Mouse (Mus musculus): ENCODE data around the gene Rab17. TPM values are rescaled to one million over a fixed set of nuclear protein-coding genes. Genes with fewer than 3 reads are reported as not detected.

Rab17 gene
- polyA plus RNA-seq (2012; rRNA removed) = 34.4 and 35.9 TPM in 2 replicates

- 22% methylated on average over 9 of the region's 9 CpGs for WGBS
Measured at GRCm38 (mm10) chr1:90969347-90969784, at the start of gene Rab17. Gene Rab17, minus strand, starts transcription at chr1:90969661.

GRCm38 (mm10) chr1:91017111-91017758, 47.8 kb upstream of the Rab17 start:
- DNase-seq = peak; percentile 71
- H3K27ac ChIP-seq (ENCODE audit: insufficient read depth, low read depth, low read length) = peak overlapping the region; percentile 70

More at GRCm38 (mm10) chr1:90969347-90969784, at the start of gene Rab17:
- Histone ChIP-seq H3K4me3 (ENCODE audit: insufficient read depth, low read depth, low read length) (peak within 1 kb of the TSS; percentile 83), H3K36me3 (ENCODE audit: control insufficient read depth, insufficient read depth, low read length) (no peaks in the 10 kb centered on the region), H3K27me3 (replicated peaks; ENCODE audit: control insufficient read depth, insufficient read depth, low read length) (no peaks in the 10 kb centered on the region), H3K27ac (ENCODE audit: insufficient read depth, low read depth, low read length) (peak within 1 kb of the TSS; percentile 97), H3K4me1 (ENCODE audit: control insufficient read depth, insufficient read depth, low read length) (peaks cover 19% of the 10 kb centered on the region)
- DNase-seq = peak; percentile 88
- no peak for TF ChIP-seq POLR2A (IDR thresholded peaks at IDR 0.05; ENCODE audit: low read depth, low read length)
- TF ChIP-seq CTCF (conservative IDR thresholded peaks at IDR 0.05; ENCODE audit: insufficient read depth, insufficient read length, low read depth, low read length) = no peak

GRCm38 (mm10) chr1:91015571-91015970, 46.1 kb upstream of the Rab17 start:
- DNase-seq = peak; percentile 36
- WGBS = 54% methylated on average over 7 of the region's 7 CpGs
- Histone ChIP-seq H3K4me3 (ENCODE audit: insufficient read depth, low read depth, low read length) (no peak overlapping the region), H3K27ac (ENCODE audit: insufficient read depth, low read depth, low read length) (no peak overlapping the region), H3K36me3 (ENCODE audit: control insufficient read depth, insufficient read depth, low read length) (no peaks in the 10 kb centered on the region), H3K4me1 (ENCODE audit: control insufficient read depth, insufficient read depth, low read length) (no peaks in the 10 kb centered on the region), H3K27me3 (replicated peaks; ENCODE audit: control insufficient read depth, insufficient read depth, low read length) (no peaks in the 10 kb centered on the region)
- TF ChIP-seq CTCF (conservative IDR thresholded peaks at IDR 0.05; ENCODE audit: insufficient read depth, insufficient read length, low read depth, low read length) = no peak
- TF ChIP-seq POLR2A (IDR thresholded peaks at IDR 0.05; ENCODE audit: low read depth, low read length) = no peak

More at GRCm38 (mm10) chr1:91017111-91017758, 47.8 kb upstream of the Rab17 start:
- Histone ChIP-seq H3K4me3 (ENCODE audit: insufficient read depth, low read depth, low read length) (peak overlapping the region; percentile 5), H3K27me3 (replicated peaks; ENCODE audit: control insufficient read depth, insufficient read depth, low read length) (no peaks in the 10 kb centered on the region), H3K4me1 (ENCODE audit: control insufficient read depth, insufficient read depth, low read length) (no peaks in the 10 kb centered on the region), H3K36me3 (ENCODE audit: control insufficient read depth, insufficient read depth, low read length) (no peaks in the 10 kb centered on the region)
- TF ChIP-seq POLR2A (IDR thresholded peaks at IDR 0.05; ENCODE audit: low read depth, low read length) (no peak), CTCF (conservative IDR thresholded peaks at IDR 0.05; ENCODE audit: insufficient read depth, insufficient read length, low read depth, low read length) (no peak)
- 20% methylated on average over 20 of the region's 20 CpGs for WGBS

GRCm38 (mm10) chr1:91013803-91014202, 44.3 kb upstream of the Rab17 start:
- Histone ChIP-seq H3K27ac (ENCODE audit: insufficient read depth, low read depth, low read length) (peak overlapping the region; percentile 15), H3K4me1 (ENCODE audit: control insufficient read depth, insufficient read depth, low read length) (no peaks in the 10 kb centered on the region)
- peak; percentile 74 for DNase-seq

GRCm38 (mm10) chr1:91011336-91011735, 41.9 kb upstream of the Rab17 start:
- Histone ChIP-seq H3K27ac (ENCODE audit: insufficient read depth, low read depth, low read length) (no peak overlapping the region), H3K36me3 (ENCODE audit: control insufficient read depth, insufficient read depth, low read length) (no peaks in the 10 kb centered on the region), H3K4me3 (ENCODE audit: insufficient read depth, low read depth, low read length) (no peak overlapping the region), H3K27me3 (replicated peaks; ENCODE audit: control insufficient read depth, insufficient read depth, low read length) (no peaks in the 10 kb centered on the region), H3K4me1 (ENCODE audit: control insufficient read depth, insufficient read depth, low read length) (no peaks in the 10 kb centered on the region)
- DNase-seq = no peak
- WGBS = 85% methylated on average over 3 of the region's 3 CpGs
- TF ChIP-seq CTCF (conservative IDR thresholded peaks at IDR 0.05; ENCODE audit: insufficient read depth, insufficient read length, low read depth, low read length) (no peak), POLR2A (IDR thresholded peaks at IDR 0.05; ENCODE audit: low read depth, low read length) (no peak)

More at GRCm38 (mm10) chr1:91013803-91014202, 44.3 kb upstream of the Rab17 start:
- Histone ChIP-seq H3K4me3 (ENCODE audit: insufficient read depth, low read depth, low read length) (no peak overlapping the region), H3K36me3 (ENCODE audit: control insufficient read depth, insufficient read depth, low read length) (no peaks in the 10 kb centered on the region), H3K27me3 (replicated peaks; ENCODE audit: control insufficient read depth, insufficient read depth, low read length) (no peaks in the 10 kb centered on the region)
- 56% methylated on average over 3 of the region's 3 CpGs for WGBS
- TF ChIP-seq CTCF (conservative IDR thresholded peaks at IDR 0.05; ENCODE audit: insufficient read depth, insufficient read length, low read depth, low read length) (no peak), POLR2A (IDR thresholded peaks at IDR 0.05; ENCODE audit: low read depth, low read length) (no peak)

- Histone ChIP-seq H3K27ac (ENCODE audit: insufficient read depth, low read depth, low read length) (no peak overlapping the region), H3K36me3 (ENCODE audit: control insufficient read depth, insufficient read depth, low read length) (no peaks in the 10 kb centered on the region), H3K4me3 (ENCODE audit: insufficient read depth, low read depth, low read length) (no peak overlapping the region), H3K27me3 (replicated peaks; ENCODE audit: control insufficient read depth, insufficient read depth, low read length) (no peaks in the 10 kb centered on the region), H3K4me1 (ENCODE audit: control insufficient read depth, insufficient read depth, low read length) (no peaks in the 10 kb centered on the region)
- no peak for DNase-seq
- 75% methylated on average over 2 of the region's 2 CpGs for WGBS
- TF ChIP-seq POLR2A (IDR thresholded peaks at IDR 0.05; ENCODE audit: low read depth, low read length) = no peak
- no peak for TF ChIP-seq CTCF (conservative IDR thresholded peaks at IDR 0.05; ENCODE audit: insufficient read depth, insufficient read length, low read depth, low read length)
Measured at GRCm38 (mm10) chr1:91010716-91011115, 41.3 kb upstream of the Rab17 start.

- Histone ChIP-seq H3K4me3 (ENCODE audit: insufficient read depth, low read depth, low read length) (no peak overlapping the region), H3K27ac (ENCODE audit: insufficient read depth, low read depth, low read length) (no peak overlapping the region), H3K27me3 (replicated peaks; ENCODE audit: control insufficient read depth, insufficient read depth, low read length) (no peaks in the 10 kb centered on the region), H3K4me1 (ENCODE audit: control insufficient read depth, insufficient read depth, low read length) (no peaks in the 10 kb centered on the region), H3K36me3 (ENCODE audit: control insufficient read depth, insufficient read depth, low read length) (no peaks in the 10 kb centered on the region)
- WGBS = 87% methylated on average over 7 of the region's 7 CpGs
- TF ChIP-seq POLR2A (IDR thresholded peaks at IDR 0.05; ENCODE audit: low read depth, low read length) (no peak), CTCF (conservative IDR thresholded peaks at IDR 0.05; ENCODE audit: insufficient read depth, insufficient read length, low read depth, low read length) (no peak)
- DNase-seq = no peak
Measured at GRCm38 (mm10) chr1:91010216-91010615, 40.8 kb upstream of the Rab17 start.
